Mouse (Mus musculus): ENCODE results near the gene Prl7d1. TPM values are rescaled to one million over a fixed set of nuclear protein-coding genes. Genes with fewer than 3 reads are reported as not detected.
"Not testable (repeated sequence)": the region's sequence is repeated elsewhere in the genome, so short reads cannot be mapped to it uniquely, and the experiment has no call there.

Gene Prl7d1
- polyA plus RNA-seq (2015; fragmentation: Nextera tagmentation; extraction: Ambion mirVana), result not detected in 2 replicates

DNA sequence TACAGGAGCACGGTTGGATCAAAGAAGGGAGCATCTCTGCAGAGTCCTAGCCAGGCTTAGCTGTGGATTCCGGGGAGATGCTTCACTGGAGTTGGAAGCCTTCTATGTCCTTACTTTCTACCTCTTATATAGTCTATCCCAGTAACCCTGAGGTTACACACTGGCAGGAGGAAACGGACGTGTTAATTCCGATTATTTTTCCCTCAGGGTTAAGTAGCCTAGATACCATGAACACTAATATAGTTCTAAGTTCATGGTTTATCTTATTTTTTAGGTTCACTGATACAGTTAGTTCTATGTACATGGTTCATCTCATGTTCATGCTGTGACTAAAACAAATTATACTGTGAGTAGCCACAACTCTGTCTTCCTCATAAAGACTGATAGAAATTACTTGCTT, at the start of gene Prl7d1:
Gene Prl7d1, minus strand, starts transcription at position 101 of the 400 bp plus-strand sequence.
- no peak within 1 kb of the TSS for H3K4me2 ChIP-seq
- WGBS, result 89% methylated on average over 5 of the region's 5 CpGs
- H3K27ac ChIP-seq, result no peak within 1 kb of the TSS
- H3K9me3 ChIP-seq, result no peaks in the 10 kb centered on the region
- no peaks in the 10 kb centered on the region for H3K27me3 ChIP-seq (replicated peaks)
- no peak within 1 kb of the TSS for H3K9ac ChIP-seq
- no peak for ATAC-seq (replicated peaks)
- H3K36me3 ChIP-seq (replicated peaks), result no peaks in the 10 kb centered on the region
- H3K4me3 ChIP-seq, result no peak within 1 kb of the TSS
- H3K4me1 ChIP-seq, result no peaks in the 10 kb centered on the region

- no peaks in the 10 kb centered on the region for H3K9me3 ChIP-seq
- H3K36me3 ChIP-seq (replicated peaks), result no peaks in the 10 kb centered on the region
- no peak overlapping the region for H3K4me2 ChIP-seq
- no peak overlapping the region for H3K27ac ChIP-seq
- 92% methylated on average over 10 of the region's 10 CpGs for WGBS
- no peaks in the 10 kb centered on the region for H3K4me1 ChIP-seq
- H3K4me3 ChIP-seq, result no peak overlapping the region
- no peak for ATAC-seq (replicated peaks)
- H3K9ac ChIP-seq, result no peak overlapping the region
- no peaks in the 10 kb centered on the region for H3K27me3 ChIP-seq (replicated peaks)
Measured at GRCm38 (mm10) chr13:27734512-27735186, 18.1 kb upstream of the Prl7d1 start.

GRCm38 (mm10) chr13:27730286-27730959, 13.9 kb upstream of the Prl7d1 start:
- WGBS, result 85% methylated on average over 5 of the region's 5 CpGs
- not testable (repeated sequence) for H3K4me1 ChIP-seq; ATAC-seq (replicated peaks); H3K27ac ChIP-seq; H3K4me2 ChIP-seq; H3K36me3 ChIP-seq (replicated peaks); H3K9me3 ChIP-seq; H3K9ac ChIP-seq; H3K4me3 ChIP-seq; H3K27me3 ChIP-seq (replicated peaks)

DNA sequence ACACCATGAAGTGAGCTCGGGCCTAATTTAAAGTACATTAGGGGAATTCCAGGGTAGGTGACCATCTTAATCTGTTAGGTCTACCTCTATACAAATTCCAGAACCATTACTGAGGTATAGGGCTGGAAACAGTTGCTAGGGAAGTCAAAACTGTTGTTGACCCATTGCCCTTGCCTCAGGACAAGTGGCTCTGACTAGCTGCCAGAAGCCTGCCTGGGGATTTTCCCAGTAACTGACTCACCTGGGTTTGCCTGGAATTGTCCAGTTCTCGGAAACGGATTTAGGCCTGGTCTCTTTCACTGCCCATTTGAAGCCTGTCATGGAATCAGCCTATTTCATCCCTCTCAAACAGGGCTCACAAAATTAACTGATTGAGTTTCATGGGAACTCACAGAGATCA, 8.5 kb upstream of the Prl7d1 start:
- not testable (repeated sequence) for H3K36me3 ChIP-seq (replicated peaks); ATAC-seq (replicated peaks)
- 92% methylated on average over 3 of the region's 3 CpGs for WGBS

GRCm38 (mm10) chr13:27706521-27706920, 10.0 kb downstream of the Prl7d1 start:
- 79% methylated on average over 2 of the region's 2 CpGs for WGBS
- Histone ChIP-seq H3K9me3 (no peaks in the 10 kb centered on the region), H3K4me3 (no peak overlapping the region), H3K4me1 (no peaks in the 10 kb centered on the region), H3K4me2 (no peak overlapping the region), H3K9ac (no peak overlapping the region), H3K36me3 (replicated peaks) (no peaks in the 10 kb centered on the region), H3K27ac (no peak overlapping the region), H3K27me3 (replicated peaks) (no peaks in the 10 kb centered on the region)
- no peak for ATAC-seq (replicated peaks)

More for the DNA sequence above, 8.5 kb upstream of the Prl7d1 start:
- not testable (repeated sequence) for H3K9ac ChIP-seq; H3K4me2 ChIP-seq; H3K27ac ChIP-seq; H3K9me3 ChIP-seq; H3K27me3 ChIP-seq (replicated peaks); H3K4me1 ChIP-seq; H3K4me3 ChIP-seq

DNA sequence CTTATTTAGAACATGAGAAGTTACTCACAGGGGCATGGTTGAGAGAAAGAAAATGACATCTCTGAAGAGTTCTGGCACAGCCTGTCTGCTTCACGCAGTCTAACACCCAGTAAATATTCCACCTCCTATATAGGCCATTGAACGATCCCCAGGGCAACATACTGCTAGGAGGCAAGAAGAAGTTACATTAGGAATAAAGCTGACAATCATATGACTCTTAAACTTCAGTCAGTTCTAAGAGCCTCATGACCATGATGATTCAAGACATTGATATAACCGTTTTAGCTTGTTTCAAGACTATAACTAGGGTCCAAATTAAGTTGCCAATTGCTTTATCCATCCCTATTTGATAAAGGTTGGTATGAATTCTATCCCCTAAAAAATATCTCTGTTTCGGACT, 48.6 kb downstream of the Prl7d1 start, which contains the start of gene Prl7a2:
Gene Prl7a2, minus strand, starts transcription at position 101 of the 400 bp plus-strand sequence.
- H3K4me3 ChIP-seq, result no peak within 1 kb of the TSS
- H3K4me2 ChIP-seq, result no peak within 1 kb of the TSS
- no peak for ATAC-seq (replicated peaks)
- H3K27ac ChIP-seq, result no peak within 1 kb of the TSS
- no peaks in the 10 kb centered on the region for H3K27me3 ChIP-seq (replicated peaks)
- no peak within 1 kb of the TSS for H3K9ac ChIP-seq
- H3K9me3 ChIP-seq, result no peaks in the 10 kb centered on the region
- no peaks in the 10 kb centered on the region for H3K4me1 ChIP-seq
- 89% methylated on average over 4 of the region's 4 CpGs for WGBS
- no peaks in the 10 kb centered on the region for H3K36me3 ChIP-seq (replicated peaks)

- Histone ChIP-seq H3K4me3 (no peak overlapping the region), H3K9ac (no peak overlapping the region), H3K27ac (no peak overlapping the region)
Measured at GRCm38 (mm10) chr13:27660747-27661146, 55.8 kb downstream of the Prl7d1 start.

More at GRCm38 (mm10) chr13:27660747-27661146, 55.8 kb downstream of the Prl7d1 start:
- Histone ChIP-seq H3K27me3 (replicated peaks) (no peaks in the 10 kb centered on the region), H3K36me3 (replicated peaks) (no peaks in the 10 kb centered on the region), H3K4me1 (no peaks in the 10 kb centered on the region), H3K9me3 (no peaks in the 10 kb centered on the region), H3K4me2 (no peak overlapping the region)
- WGBS, result 90% methylated on average over 2 of the region's 2 CpGs
- no peak for ATAC-seq (replicated peaks)

Other genes with a start within 250 kb of the Prl7d1 start
- gene Prl8a8, start 203.5 kb downstream of the Prl7d1 start, polyA plus RNA-seq (2015; fragmentation: Nextera tagmentation; extraction: Ambion mirVana), result not detected in 2 replicates
- not detected in 2 replicates for gene Prl8a9, start 152.1 kb downstream of the Prl7d1 start, polyA plus RNA-seq (2015; fragmentation: Nextera tagmentation; extraction: Ambion mirVana)
- not detected in 2 replicates for gene Prl8a1, start 134.6 kb downstream of the Prl7d1 start, polyA plus RNA-seq (2015; fragmentation: Nextera tagmentation; extraction: Ambion mirVana)
- gene Prl7b1, start 106.2 kb downstream of the Prl7d1 start, polyA plus RNA-seq (2015; fragmentation: Nextera tagmentation; extraction: Ambion mirVana), result not detected in 2 replicates
- not detected in 2 replicates for gene Prl7a1, start 74.2 kb downstream of the Prl7d1 start, polyA plus RNA-seq (2015; fragmentation: Nextera tagmentation; extraction: Ambion mirVana)
- gene Prl7a2, start 48.7 kb downstream of the Prl7d1 start, polyA plus RNA-seq (2015; fragmentation: Nextera tagmentation; extraction: Ambion mirVana), result not detected in 2 replicates
- not detected in 2 replicates for gene Prl7c1, start 64.1 kb upstream of the Prl7d1 start, polyA plus RNA-seq (2015; fragmentation: Nextera tagmentation; extraction: Ambion mirVana)
- not detected in 2 replicates for gene Prl2a1, start 84.9 kb upstream of the Prl7d1 start, polyA plus RNA-seq (2015; fragmentation: Nextera tagmentation; extraction: Ambion mirVana)
- gene Prl2c1, start 132.6 kb upstream of the Prl7d1 start, polyA plus RNA-seq (2015; fragmentation: Nextera tagmentation; extraction: Ambion mirVana), result not detected in 2 replicates

All from midbrain, embryonic 15.5 days (tissue).